Mouse (Mus musculus): ENCODE measurements at regions not wholly inside any gene's neighbourhood (a gene's known extent, or its start where the extent isn't known, plus 50 kb on each side); places are given as distances from the start of the nearest gene placed in this dataset.

DNA sequence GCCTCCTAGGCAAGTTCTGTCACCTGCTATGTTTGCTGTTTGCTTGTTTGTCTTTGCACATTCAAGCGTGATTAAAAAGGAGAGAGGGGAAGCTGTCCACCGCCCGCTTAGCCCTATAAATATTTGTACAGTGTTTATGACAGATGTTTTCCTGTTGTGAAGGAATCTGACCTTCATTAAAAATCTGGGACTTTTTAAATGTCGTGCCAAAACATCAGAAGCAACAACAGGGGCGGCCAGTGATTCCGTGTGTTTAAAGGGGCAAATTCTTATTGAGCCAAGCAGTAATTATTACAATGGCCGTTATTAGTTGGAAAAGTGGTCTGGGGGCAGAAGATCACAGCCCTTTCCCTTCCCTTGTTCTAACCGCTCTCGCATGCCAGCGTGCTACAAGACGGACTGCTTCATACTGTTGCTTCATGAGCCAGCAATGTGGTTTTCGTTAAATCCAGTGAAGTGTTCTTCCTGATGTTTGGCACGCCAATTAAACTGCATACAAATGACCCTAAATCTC is 119.3 kb downstream of the Gas1 start:
- DNase-seq = peak; percentile 32

GRCm38 (mm10) chr13:60054531-60054930 is 122.6 kb downstream of the Gas1 start:
- no peak for DNase-seq

- no peak for DNase-seq
Measured at GRCm38 (mm10) chr13:60054081-60054480, 123.1 kb downstream of the Gas1 start.

- no peak for DNase-seq
Measured at GRCm38 (mm10) chr13:60051866-60052265, 125.3 kb downstream of the Gas1 start.

DNA sequence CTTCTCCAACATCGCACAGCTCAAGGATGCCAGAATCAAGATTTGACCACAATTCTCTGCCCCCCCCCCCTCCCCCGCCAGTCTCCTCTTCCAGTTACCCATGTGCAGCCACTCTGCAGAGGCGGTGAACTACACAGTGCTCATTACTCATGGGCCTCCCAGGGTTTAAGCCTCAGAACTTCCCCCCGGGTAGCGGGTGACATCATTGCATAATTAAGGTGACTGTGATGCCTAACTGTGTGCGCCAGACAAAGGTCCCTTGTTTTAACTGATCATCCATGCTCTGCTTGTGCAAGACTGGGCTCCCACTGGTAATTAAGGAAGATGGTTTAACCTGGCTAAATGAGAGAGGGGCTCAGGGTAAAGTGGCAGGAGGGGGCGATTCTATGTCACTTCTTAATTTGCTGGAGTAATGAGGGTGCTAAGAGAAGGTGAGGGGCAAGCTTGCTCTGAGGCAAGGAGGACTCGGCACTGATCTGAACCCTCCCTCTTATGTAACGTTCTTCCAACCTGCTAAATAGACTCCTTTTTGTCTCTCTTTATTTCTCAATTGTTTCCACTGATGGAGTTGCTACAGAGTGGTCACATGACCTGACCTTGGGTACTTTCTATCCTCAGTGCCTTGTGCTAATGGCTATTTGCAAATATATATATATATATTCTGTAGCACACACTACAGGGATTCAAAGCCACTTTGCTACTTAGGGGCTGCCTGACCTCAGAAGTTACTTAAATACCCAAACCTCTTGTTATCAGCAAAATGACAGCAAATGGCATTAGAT is 126.2 kb downstream of the Gas1 start:
- no peak for DNase-seq

- no peak for DNase-seq
Measured at GRCm38 (mm10) chr13:60049703-60050102, 127.5 kb downstream of the Gas1 start.

GRCm38 (mm10) chr13:60047791-60048730 is 129.1 kb downstream of the Gas1 start:
- DNase-seq = no peak

DNA sequence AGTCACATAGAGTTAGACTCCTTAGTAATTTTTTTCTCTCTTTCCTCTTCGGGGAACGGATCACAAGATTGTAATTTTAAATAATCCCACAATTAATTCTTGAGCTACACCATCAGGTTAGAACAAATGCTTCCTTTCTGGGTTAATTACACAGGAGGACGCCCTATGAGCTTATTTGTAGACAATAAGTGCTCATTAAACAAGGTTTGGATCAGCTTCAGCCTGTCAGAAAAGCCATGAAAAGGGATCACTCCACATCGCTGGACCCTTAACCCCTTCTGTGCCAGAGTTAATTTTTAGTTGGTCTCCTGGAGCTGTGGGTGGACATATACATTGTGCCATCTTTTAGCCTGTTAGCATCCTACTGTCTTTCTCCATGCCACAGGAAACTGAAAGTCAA is 131.4 kb downstream of the Gas1 start:
- no peak for DNase-seq

DNA sequence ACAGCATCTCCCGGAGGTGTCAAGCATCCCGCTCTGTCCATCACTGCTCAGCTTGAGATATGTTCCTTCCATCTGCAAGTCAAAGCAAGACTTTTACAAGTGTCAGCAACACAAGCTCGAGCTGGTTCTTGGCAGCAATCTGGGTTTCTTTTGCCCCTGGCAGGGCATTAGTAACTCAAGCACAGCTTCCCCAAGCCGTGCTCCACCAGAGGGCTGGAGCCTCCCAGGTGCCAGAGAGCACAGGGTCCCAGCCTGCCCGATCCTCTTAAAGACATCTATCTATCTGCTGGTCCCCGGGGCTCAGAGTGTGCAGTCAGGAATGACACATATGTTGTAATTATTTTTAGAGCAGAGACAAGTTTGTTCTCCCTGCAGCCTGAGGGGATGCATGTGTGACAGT is 132.3 kb downstream of the Gas1 start:
- DNase-seq = no peak

- DNase-seq = no peak
Measured at GRCm38 (mm10) chr13:60042443-60042842, 134.7 kb downstream of the Gas1 start.

DNA sequence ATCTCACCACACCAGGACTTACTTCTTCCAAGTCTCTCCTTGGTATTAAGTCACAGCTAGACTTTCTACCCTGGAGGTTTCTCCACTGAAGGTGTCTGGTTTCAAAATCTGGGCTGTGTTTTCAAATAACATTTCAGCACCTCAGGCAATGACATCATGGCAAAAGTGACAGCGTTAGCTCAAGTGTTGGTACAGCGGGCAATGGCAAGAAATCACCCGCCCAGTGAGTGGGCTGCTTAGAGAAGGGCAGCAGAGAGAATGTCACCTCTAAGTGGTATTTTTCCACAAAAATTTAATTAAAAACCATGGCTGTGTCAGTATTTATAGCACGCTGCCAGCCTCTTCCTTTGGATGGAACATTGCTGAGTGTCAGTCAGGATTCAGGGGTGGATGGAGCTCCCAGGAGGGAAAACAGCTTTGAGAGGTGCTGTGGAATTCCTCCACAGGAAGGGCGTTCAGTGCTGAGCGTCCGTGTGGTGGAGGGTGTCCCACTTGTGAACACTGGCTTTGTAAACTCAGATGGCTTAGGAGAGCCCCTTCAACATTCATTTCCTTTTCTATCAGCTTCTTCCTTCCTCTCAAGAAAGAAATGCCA is 141.5 kb downstream of the Gas1 start:
- no peak for DNase-seq

DNA sequence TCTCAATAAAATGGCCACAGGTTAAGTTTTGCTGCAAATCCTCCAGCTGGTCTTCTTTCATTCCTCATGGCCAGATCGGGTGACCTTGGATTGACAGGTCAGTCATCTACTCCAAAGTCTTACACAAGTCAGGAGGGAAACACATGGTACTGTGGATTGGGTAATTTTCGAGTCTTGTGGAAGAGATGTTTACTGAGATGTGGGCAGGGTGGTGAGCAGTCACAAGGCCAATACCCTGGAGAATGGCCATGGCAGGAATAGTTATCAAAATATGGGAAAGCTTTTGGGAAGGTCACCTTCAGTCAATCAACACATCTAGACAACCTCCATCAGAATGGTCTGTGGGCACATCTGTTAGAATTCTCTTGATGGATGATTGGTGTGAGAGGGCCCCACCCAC is 144.0 kb downstream of the Gas1 start:
- peak; percentile 50 for DNase-seq

GRCm38 (mm10) chr13:60032586-60032985 is 144.6 kb downstream of the Gas1 start:
- DNase-seq = no peak

DNA sequence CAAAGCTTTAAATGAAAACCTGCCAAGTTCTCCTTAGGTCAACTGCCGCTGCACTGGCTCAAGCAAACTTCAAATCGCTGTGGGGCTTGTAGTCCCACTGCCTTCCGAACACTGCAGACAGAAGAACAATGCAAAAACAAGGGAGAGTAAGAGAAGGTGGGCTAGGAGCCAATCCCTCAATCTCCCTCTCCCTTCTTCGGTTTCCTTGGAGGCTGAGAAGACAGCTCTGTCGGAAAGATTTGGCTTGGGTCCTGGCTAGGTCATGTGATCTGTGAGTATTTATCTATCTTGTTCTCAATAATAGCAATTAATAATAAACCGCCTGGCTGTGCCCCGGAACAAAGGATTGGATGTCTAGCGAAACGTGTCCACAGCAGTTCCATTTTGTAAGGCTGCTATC is 147.6 kb downstream of the Gas1 start:
- DNase-seq = no peak

- DNase-seq = no peak
Measured at GRCm38 (mm10) chr13:60020175-60020487, 157.0 kb downstream of the Gas1 start.

DNA sequence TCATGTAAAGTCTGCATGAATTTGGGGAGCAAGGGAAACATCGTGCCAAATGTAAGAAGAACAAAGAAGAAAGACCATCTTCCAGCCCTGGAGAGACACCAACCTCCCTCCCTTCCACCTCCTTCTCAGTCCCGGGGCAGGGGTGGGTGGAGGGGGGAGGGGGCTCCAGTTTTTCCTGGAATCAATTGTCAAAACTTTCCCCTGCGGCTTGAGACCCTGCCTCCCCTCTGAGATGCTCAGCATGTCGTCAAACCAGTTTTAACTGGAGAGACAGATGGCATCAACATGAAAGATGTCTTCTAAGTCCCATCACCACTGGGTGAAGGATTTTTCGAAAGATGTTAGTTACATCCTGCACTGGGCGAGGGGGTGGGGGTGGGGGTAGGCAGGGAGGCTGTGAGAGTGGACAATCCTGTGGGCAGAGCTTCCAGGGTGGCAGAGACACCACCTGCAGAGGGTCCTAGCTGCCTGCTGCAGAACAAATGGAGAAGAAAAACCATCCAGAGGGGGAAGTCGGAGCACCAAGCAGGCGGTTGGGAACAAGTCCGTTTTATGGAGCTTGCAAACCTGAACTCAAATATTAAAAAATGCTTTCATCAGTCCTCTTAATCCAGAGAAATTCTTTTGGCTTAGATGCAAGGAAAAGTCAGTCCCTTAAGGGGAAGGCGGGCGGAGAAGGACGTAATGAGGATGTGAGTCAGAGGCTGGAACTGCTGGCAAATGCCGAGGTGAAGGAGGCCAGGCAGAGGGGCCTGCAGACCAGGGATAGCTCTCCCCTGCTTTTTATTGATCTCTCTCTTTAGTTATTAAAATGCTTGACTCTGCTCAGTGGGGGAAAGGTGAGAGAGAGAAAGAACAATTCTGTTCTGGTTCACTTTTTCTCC is 157.6 kb downstream of the Gas1 start:
- DNase-seq = peak; percentile 75

- DNase-seq = peak; percentile 53
Measured at GRCm38 (mm10) chr13:60015854-60016366, 161.3 kb downstream of the Gas1 start.

DNA sequence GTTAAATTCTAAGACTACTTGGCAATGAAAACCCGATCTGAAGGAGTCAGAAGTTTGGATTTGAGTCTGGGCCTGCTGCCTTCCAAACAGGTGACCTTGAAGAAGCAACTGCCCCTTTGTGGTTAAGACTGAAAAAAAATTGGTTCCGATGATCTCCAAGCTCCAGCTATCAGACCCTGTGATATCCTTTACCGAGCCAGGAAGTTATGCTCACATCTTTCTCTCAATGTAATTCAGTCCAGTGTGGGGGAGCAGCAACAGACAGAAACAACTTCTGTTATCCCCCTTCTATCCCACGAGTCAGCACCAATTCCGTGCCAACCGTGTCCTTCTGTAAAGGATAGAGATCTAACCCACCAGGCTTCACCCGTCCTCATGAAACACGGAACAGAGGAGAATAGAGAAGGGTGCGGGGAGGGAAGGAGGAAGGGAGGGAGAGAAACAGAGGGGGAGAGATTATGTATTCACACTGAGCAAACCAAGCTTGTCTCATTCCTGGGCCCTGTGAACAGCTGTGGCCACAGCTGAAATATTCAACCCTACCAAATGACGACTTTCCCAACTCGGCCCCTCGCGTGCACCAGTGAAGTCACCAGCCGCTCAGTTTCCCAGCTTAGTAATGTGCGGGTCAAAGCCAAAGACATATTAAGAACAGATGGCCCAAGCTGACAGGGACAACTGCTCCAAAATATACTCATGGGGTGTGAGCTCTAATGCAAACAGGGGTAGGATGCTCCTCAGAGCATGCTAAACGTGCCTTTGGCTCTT is 164.9 kb downstream of the Gas1 start:
- no peak for DNase-seq

DNA sequence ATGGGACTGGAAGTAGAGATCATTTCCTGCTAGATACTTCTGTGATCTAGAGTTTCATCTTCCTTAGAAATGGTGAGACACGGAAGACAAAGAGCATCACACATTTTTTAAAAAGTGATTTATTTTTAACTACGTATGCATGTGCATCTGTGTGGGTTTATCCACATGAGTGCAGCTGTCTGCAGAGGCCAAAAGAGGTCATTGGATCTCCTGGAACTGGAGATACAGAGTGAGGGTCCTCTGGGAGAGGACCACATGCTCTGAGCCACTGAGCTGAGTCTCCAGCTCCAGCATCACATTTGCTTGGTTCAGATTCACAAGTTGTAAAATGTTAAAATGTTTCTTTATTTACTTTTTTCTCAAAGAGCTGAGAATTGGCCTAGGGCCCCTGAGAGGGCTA is 166.1 kb downstream of the Gas1 start:
- no peak for DNase-seq

GRCm38 (mm10) chr13:60007593-60007992 is 169.6 kb downstream of the Gas1 start:
- peak; percentile 30 for DNase-seq

GRCm38 (mm10) chr13:60007031-60007430 is 170.1 kb downstream of the Gas1 start:
- peak; percentile 59 for DNase-seq

Data from adrenal gland, adult 2 months (tissue).